Mouse (Mus musculus) thymus, postnatal 4 days (tissue): ENCODE measurements at regions not wholly inside any gene's neighbourhood (a gene's known extent, or its start where the extent isn't known, plus 50 kb on each side); places are given as distances from the start of the nearest gene placed in this dataset.
"Not testable (repeated sequence)": the region's sequence is repeated elsewhere in the genome, so short reads cannot be mapped to it uniquely, and the experiment has no call there.

Experiments
- DNase-seq: peaks from one replicate; pipeline ENCODE4 v3.0.0; 2021

GRCm38 (mm10) chr1:136680173-136680572 is 55.5 kb downstream of the Zfp281 start:
- no peak for DNase-seq

DNA sequence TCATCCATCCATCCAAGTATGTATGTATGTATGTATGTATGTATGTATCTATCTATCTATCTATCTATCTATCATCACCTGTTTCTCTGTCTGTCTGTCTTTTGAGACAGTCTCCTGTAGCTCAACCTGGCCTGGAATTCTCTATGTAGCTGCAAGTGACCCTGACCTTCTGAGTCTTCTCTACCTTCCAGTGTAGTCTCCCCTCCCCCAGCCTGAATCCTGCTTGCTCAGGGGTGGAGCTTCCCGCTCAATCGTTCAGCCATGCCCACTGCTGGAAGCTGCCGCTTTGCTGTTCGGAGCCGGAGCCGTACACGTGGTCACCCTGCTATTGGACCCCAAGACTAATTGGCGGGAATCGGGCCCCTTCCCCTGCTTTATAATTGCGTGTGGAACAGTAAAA is 57.6 kb downstream of the Zfp281 start:
- not testable (repeated sequence) for DNase-seq

- DNase-seq, result peak; percentile 69
These were observed 58.4 kb downstream of the Zfp281 start for GRCm38 (mm10) chr1:136683061-136683531.

DNA sequence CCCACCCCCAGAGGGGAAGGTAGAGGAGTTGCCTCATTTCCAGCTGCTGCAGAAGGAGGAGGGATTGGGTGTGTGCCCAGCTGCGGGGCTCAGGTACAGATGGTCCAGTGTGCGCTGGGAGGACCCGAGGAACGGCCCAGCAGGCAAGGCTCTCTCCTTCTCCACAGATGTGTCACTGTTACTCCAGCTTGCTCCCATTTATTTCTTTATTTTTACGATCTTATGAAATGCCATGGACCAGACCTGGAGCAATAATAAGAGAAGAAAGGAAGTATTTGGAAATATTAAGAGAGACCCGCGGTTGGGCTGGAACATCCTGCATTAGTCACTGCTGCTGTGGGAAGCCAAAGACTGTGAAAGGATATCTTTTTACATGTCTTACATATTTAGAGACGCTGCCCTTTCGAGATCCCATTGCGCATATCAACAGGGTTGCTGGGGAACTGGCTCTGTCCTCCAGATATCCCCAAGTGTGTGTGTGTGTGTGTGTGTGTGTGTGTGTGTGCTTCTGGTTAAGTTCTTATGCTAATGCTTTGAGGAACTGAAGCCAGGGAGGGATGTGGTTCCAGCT is 58.9 kb downstream of the Zfp281 start:
- no peak for DNase-seq

GRCm38 (mm10) chr1:136684481-136684880 is 59.8 kb downstream of the Zfp281 start:
- DNase-seq, result no peak

GRCm38 (mm10) chr1:136685191-136686060 is 60.7 kb downstream of the Zfp281 start:
- peak; percentile 49 for DNase-seq

DNA sequence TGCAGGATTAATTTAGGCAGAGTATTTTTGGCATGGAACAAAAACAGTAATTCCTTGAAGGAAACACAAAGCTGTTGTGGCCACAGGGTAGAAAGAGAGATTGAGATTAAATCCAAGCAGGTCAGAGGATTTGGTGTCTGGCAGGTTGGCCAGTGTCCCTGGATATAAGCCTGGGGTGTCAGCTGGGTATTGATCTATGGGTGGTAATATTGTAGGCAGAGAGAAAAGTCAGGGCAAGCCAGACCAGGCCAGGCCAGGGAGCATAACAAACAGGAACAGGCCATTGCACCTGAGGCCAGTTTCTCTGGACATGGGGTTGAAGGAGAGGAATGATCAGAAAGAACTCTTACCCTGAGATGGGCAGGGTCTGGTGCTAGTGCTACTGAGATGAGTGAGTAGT is 61.8 kb downstream of the Zfp281 start:
- DNase-seq, result no peak

GRCm38 (mm10) chr1:136690068-136690467 is 65.4 kb downstream of the Zfp281 start:
- DNase-seq, result no peak

- DNase-seq, result no peak
These were observed 68.7 kb downstream of the Zfp281 start for GRCm38 (mm10) chr1:136693421-136693820.

GRCm38 (mm10) chr1:136694983-136695382 is 70.3 kb downstream of the Zfp281 start:
- DNase-seq, result peak; percentile 52

DNA sequence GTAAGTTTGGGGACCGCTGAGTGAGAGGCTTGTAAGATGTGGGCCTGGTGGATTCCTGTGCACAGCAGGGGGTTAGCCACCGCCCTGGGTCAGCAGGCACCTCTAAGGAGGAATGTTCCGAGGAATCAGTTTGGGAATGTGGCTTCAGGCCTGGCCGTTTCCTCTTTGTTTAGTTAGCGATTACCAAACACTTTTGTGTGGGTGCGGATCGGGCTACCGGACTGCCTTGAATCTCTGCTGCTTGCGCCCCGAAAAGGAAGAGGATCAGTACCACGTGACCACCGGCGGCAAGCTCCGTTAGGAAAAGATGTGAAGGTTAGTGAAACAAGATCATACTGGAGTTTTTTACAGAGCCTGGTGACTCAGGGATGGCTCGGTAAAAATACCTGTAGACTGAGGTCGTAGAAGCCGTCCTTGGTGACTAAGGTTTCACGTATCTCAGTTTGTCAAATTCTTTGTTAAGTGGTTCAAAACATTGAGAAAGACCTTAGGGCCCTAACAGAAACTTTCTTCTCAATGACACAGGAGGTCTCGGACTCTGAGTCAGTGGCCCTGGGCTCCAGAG is 71.5 kb downstream of the Zfp281 start:
- DNase-seq, result no peak

- no peak for DNase-seq
These were observed 73.9 kb downstream of the Zfp281 start for GRCm38 (mm10) chr1:136698454-136699152.

GRCm38 (mm10) chr1:136699153-136699524 is 74.4 kb downstream of the Zfp281 start:
- DNase-seq, result no peak

GRCm38 (mm10) chr1:136699571-136699970 is 74.9 kb downstream of the Zfp281 start:
- DNase-seq, result no peak

GRCm38 (mm10) chr1:136704139-136704538 is 79.4 kb downstream of the Zfp281 start:
- no peak for DNase-seq

- no peak for DNase-seq
These were observed 81.8 kb downstream of the Zfp281 start for GRCm38 (mm10) chr1:136706509-136706908.

- peak; percentile 51 for DNase-seq
These were observed 82.7 kb downstream of the Zfp281 start for GRCm38 (mm10) chr1:136707394-136707793.

- DNase-seq, result no peak
These were observed 83.2 kb downstream of the Zfp281 start for GRCm38 (mm10) chr1:136707866-136708265.

GRCm38 (mm10) chr1:136710196-136710595 is 85.5 kb downstream of the Zfp281 start:
- no peak for DNase-seq

DNA sequence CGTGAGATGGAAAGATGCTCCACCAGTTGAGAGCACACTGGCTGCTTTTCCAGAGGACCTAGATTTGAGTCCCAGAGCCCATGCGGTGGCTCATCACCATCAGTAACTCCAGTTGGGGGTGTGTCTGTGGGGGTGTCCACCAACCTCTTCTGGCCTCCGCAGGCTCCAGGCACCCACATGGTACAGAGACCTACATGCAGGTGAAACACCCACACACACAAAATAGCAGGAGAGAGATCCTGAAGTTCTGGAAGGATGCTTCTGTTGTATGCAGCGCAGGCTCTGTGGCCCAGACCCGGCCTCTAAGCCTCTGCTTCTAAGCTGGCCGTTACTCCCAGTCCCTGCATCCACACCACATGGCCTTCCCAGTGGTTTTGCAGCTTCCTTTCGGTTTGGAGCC is 86.5 kb downstream of the Zfp281 start:
- no peak for DNase-seq

GRCm38 (mm10) chr1:136714077-136714476 is 89.4 kb downstream of the Zfp281 start:
- no peak for DNase-seq

GRCm38 (mm10) chr1:136714987-136715386 is 90.3 kb downstream of the Zfp281 start:
- no peak for DNase-seq

- DNase-seq, result no peak
These were observed 93.3 kb downstream of the Zfp281 start for GRCm38 (mm10) chr1:136717830-136718517.
